Mouse (Mus musculus) adrenal gland, adult (tissue): Measurements from ENCODE around the gene Susd1.

ENCODE experiments used
- DNase-seq, 2 experiments: peaks; one replicate each; pipeline ENCODE4 v3.0.0; 2022 to 2023; ENCODE audit warnings: low spot score in 1 of 2; ENCODE audit not compliant: inconsistent age in 2 of 2

Susd1 gene

GRCm38 (mm10) chr4:59349425-59350185 lies 88.8 kb downstream of the Susd1 start:
- peak in 1 of 2 experiments; percentile 66 for DNase-seq

- DNase-seq, result peak; percentile 84 to 96
These were observed 97.7 kb downstream of the Susd1 start for GRCm38 (mm10) chr4:59340714-59341113.

GRCm38 (mm10) chr4:59340046-59340445 lies 98.4 kb downstream of the Susd1 start:
- peak in 1 of 2 experiments; percentile 3 for DNase-seq

GRCm38 (mm10) chr4:59338896-59339535 lies 99.4 kb downstream of the Susd1 start:
- no peak for DNase-seq

GRCm38 (mm10) chr4:59337533-59337885 lies 100.9 kb downstream of the Susd1 start:
- DNase-seq, result no peak

GRCm38 (mm10) chr4:59336846-59337532 lies 101.4 kb downstream of the Susd1 start:
- DNase-seq, result no peak

GRCm38 (mm10) chr4:59336439-59336809 lies 102.0 kb downstream of the Susd1 start:
- no peak for DNase-seq

- DNase-seq, result peak in 1 of 2 experiments; percentile 59
These were observed 102.6 kb downstream of the Susd1 start for GRCm38 (mm10) chr4:59335616-59336438.

- no peak for DNase-seq
These were observed 103.3 kb downstream of the Susd1 start for GRCm38 (mm10) chr4:59335101-59335500.

- no peak for DNase-seq
These were observed 104.2 kb downstream of the Susd1 start for GRCm38 (mm10) chr4:59334236-59334635.

- no peak for DNase-seq
These were observed 105.0 kb downstream of the Susd1 start for GRCm38 (mm10) chr4:59333424-59333895.

GRCm38 (mm10) chr4:59332691-59333423 lies 105.6 kb downstream of the Susd1 start:
- DNase-seq, result no peak

- peak in 1 of 2 experiments; percentile 64 for DNase-seq
These were observed 106.3 kb downstream of the Susd1 start for GRCm38 (mm10) chr4:59332089-59332488.

GRCm38 (mm10) chr4:59331633-59332032 lies 106.8 kb downstream of the Susd1 start:
- peak; percentile 92 to 97 for DNase-seq

- no peak for DNase-seq
These were observed 107.3 kb downstream of the Susd1 start for GRCm38 (mm10) chr4:59330961-59331604.

- peak; percentile 67 to 85 for DNase-seq
These were observed 108.8 kb downstream of the Susd1 start for GRCm38 (mm10) chr4:59329461-59330304.

- DNase-seq, result no peak
These were observed 109.6 kb downstream of the Susd1 start for GRCm38 (mm10) chr4:59328821-59329220.

- DNase-seq, result peak in 1 of 2 experiments; percentile 11
These were observed 110.4 kb downstream of the Susd1 start for GRCm38 (mm10) chr4:59327986-59328385.
